Comparison of ENCODE assay signal across 16 mouse cellular contexts in the genomic region with DNA sequence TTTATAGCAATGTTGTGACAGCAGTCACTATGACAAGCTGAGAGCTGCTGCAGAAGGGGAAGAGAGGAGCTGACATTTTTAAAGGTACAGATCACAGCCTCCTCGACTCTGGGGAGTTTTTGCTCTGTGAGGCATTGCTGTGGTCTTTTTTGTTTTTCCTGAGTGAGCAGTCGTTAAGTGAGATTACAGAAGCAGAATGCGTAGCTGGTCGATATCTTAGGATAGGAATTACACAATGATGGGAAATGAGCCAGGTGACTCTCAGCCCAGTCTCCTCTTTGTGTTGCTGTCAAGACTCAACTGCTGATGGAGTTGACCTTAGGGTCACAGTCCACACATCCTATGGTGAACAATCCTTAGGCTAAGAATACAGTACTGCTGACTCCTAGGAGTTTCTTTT. TPM values are rescaled to one million over a fixed set of nuclear protein-coding genes. Genes with fewer than 3 reads are reported as not detected.
DNase-seq lines count a peak whose midpoint lies in the region; ATAC-seq and TF ChIP-seq lines count a peak whose summit lies in the region.
"Had no signal": no experiment of that assay in that cellular context is flagged by ENCODE, and none has a peak within 500 bp of the region (broad histone marks: within the 10 kb centered on the region; RNA-seq: fewer than 3 reads in every experiment).

No protein-coding gene starts in this region.

- no peaks in the 10 kb centered on the region for H3K36me3 ChIP-seq in kidney, embryonic 16.5 days (ENCODE audit: insufficient read depth, low read length)
- no peaks in the 10 kb centered on the region for H3K36me3 ChIP-seq in heart, embryonic 13.5 days
- H3K36me3 ChIP-seq in lung, postnatal 0 days (ENCODE audit: insufficient read depth, low read length) = no peaks in the 10 kb centered on the region
- H3K36me3 ChIP-seq: embryonic facial prominence, embryonic 15.5 days; liver, embryonic 15.5 days; neural tube, embryonic 12.5 days had no signal

- no peak overlapping the region for H3K27ac ChIP-seq in kidney, embryonic 16.5 days (ENCODE audit: low read length)
- peak overlapping the region; percentile 64 for H3K27ac ChIP-seq in heart, embryonic 13.5 days (replicated peaks)
- no peak overlapping the region for H3K27ac ChIP-seq in lung, postnatal 0 days (ENCODE audit: low read length)
- H3K27ac ChIP-seq: embryonic facial prominence, embryonic 15.5 days; kidney, postnatal 0 days; liver, embryonic 15.5 days; neural tube, embryonic 12.5 days had no signal

- no peaks in the 10 kb centered on the region for H3K9me3 ChIP-seq in kidney, embryonic 16.5 days (ENCODE audit: low read length)
- H3K9me3 ChIP-seq in heart, embryonic 13.5 days = no peaks in the 10 kb centered on the region
- no peaks in the 10 kb centered on the region for H3K9me3 ChIP-seq in lung, postnatal 0 days (ENCODE audit: low read length)
- H3K9me3 ChIP-seq: embryonic facial prominence, embryonic 15.5 days; liver, embryonic 15.5 days; neural tube, embryonic 12.5 days had no signal

- H3K4me3 ChIP-seq in kidney, embryonic 16.5 days (ENCODE audit: low read length) = no peak overlapping the region
- H3K4me3 ChIP-seq in heart, embryonic 13.5 days = no peak overlapping the region
- H3K4me3 ChIP-seq in lung, postnatal 0 days (ENCODE audit: low read depth, low read length) = no peak overlapping the region
- H3K4me3 ChIP-seq: embryonic facial prominence, embryonic 15.5 days; liver, embryonic 15.5 days; neural tube, embryonic 12.5 days had no signal

- peaks cover 18% of the 10 kb centered on the region for H3K4me1 ChIP-seq in kidney, embryonic 16.5 days (ENCODE audit: insufficient read depth, low read length)
- peaks cover 47% of the 10 kb centered on the region for H3K4me1 ChIP-seq in heart, embryonic 13.5 days
- H3K4me1 ChIP-seq in lung, postnatal 0 days (ENCODE audit: insufficient read depth, low read depth, low read length) = peaks cover 3% of the 10 kb centered on the region; the same call in 1 of the 2 replicates
- H3K4me1 ChIP-seq: neural tube, embryonic 12.5 days had no signal

- no peak overlapping the region for H3K4me2 ChIP-seq in kidney, embryonic 16.5 days (replicated peaks; ENCODE audit: low read depth, low read length)
- no peak overlapping the region for H3K4me2 ChIP-seq in heart, embryonic 13.5 days
- no peak overlapping the region for H3K4me2 ChIP-seq in lung, postnatal 0 days (replicated peaks; ENCODE audit: low read depth, low read length)
- H3K4me2 ChIP-seq: embryonic facial prominence, embryonic 15.5 days; liver, embryonic 15.5 days; neural tube, embryonic 12.5 days had no signal

- ATAC-seq in kidney, embryonic 16.5 days (ENCODE audit: low FRiP score, low TSS enrichment) = no peak
- no peak for ATAC-seq in heart, embryonic 13.5 days (ENCODE audit: extremely low read depth, insufficient number of reproducible peaks, low FRiP score, low TSS enrichment)
- peak; percentile 57 for ATAC-seq in lung, postnatal 0 days
- no peak for ATAC-seq in inflammation-experienced regulatory T-cells, adult 6 months
- ATAC-seq: forebrain, embryonic 16.5 days had no signal

- TF ChIP-seq EP300 in lung, postnatal 0 days (IDR thresholded peaks at IDR 0.05) = no peak

- TF ChIP-seq CTCF in lung, postnatal 0 days (IDR thresholded peaks at IDR 0.05) = no peak

- H3K27me3 ChIP-seq in kidney, embryonic 16.5 days (ENCODE audit: insufficient read depth, low read length) = no peaks in the 10 kb centered on the region
- no peaks in the 10 kb centered on the region for H3K27me3 ChIP-seq in heart, embryonic 13.5 days (replicated peaks)
- H3K27me3 ChIP-seq in lung, postnatal 0 days (replicated peaks; ENCODE audit: insufficient read depth, low read length) = no peaks in the 10 kb centered on the region
- H3K27me3 ChIP-seq: embryonic facial prominence, embryonic 15.5 days; liver, embryonic 15.5 days; neural tube, embryonic 12.5 days had no signal

- DNase-seq in kidney, postnatal 10 days = peak; percentile 60
- peak; percentile 43 to 77 for DNase-seq in heart, adult 18-20 months
- peak; percentile 65 for DNase-seq in lung, postnatal 0 days (ENCODE audit: low spot score)
- no peak for DNase-seq in MN1 (ENCODE audit: low spot score)
- no peak for DNase-seq in cerebellum, adult 11 months
- DNase-seq: cerebellum, adult 9-11 months; midbrain, embryonic 14.5 days; right cerebral cortex, postnatal 14 days had no signal

- H3K9ac ChIP-seq in kidney, embryonic 16.5 days (replicated peaks; ENCODE audit: low read length) = no peak overlapping the region
- no peak overlapping the region for H3K9ac ChIP-seq in heart, embryonic 13.5 days
- no peak overlapping the region for H3K9ac ChIP-seq in lung, postnatal 0 days (replicated peaks; ENCODE audit: low read depth)
- H3K9ac ChIP-seq: embryonic facial prominence, embryonic 15.5 days; liver, embryonic 15.5 days; neural tube, embryonic 12.5 days had no signal

- 25% methylated on average over 4 of the region's 4 CpGs for WGBS in kidney, embryonic 16.5 days
- 9% methylated on average over 4 of the region's 4 CpGs for WGBS in heart, embryonic 13.5 days
- 16% methylated on average over 4 of the region's 4 CpGs for WGBS in lung, postnatal 0 days

RNA-seq across cellular contexts. Expression of a gene that starts 30.0 kb away (rescaled TPM):
- 49.1 and 49.3 TPM in 2 replicates for polyA plus RNA-seq in kidney, embryonic 16.5 days (2015; fragmentation: Nextera tagmentation; extraction: Ambion mirVana)
- total RNA-seq in heart, adult 18-20 months (2021) = 10 to 100 TPM; 26.8 to 27.0 TPM
- 42.6 and 48.2 TPM in 2 replicates for polyA plus RNA-seq in heart, embryonic 13.5 days (2015; fragmentation: Nextera tagmentation; extraction: Ambion mirVana)
- 29.0 and 31.3 TPM in 2 replicates for polyA plus RNA-seq in lung, postnatal 0 days (2015; fragmentation: Nextera tagmentation; extraction: Ambion mirVana)
- polyA plus RNA-seq in inflammation-experienced regulatory T-cells, adult 6 months (2017; shearing (Covaris generic)) = 1 to 10 TPM; 4.0 to 8.1 (median 6.0) TPM

RNA-seq across cellular contexts. Expression of a gene that starts 46.7 kb away (rescaled TPM):
- polyA plus RNA-seq in kidney, embryonic 16.5 days (2015; fragmentation: Nextera tagmentation; extraction: Ambion mirVana) = 3.3 and 4.2 TPM in 2 replicates
- 10 to 100 TPM in 1 of 2 experiments, 1 to 10 TPM in 1; 4.5 to 10.9 TPM for total RNA-seq in heart, adult 18-20 months (2021)
- polyA plus RNA-seq in heart, embryonic 13.5 days (2015; fragmentation: Nextera tagmentation; extraction: Ambion mirVana) = 8.0 and 8.3 TPM in 2 replicates
- polyA plus RNA-seq in lung, postnatal 0 days (2015; fragmentation: Nextera tagmentation; extraction: Ambion mirVana) = 3.3 and 4.0 TPM in 2 replicates
- polyA plus RNA-seq in inflammation-experienced regulatory T-cells, adult 6 months (2017; shearing (Covaris generic)) = under 1 TPM in 1 of 3 experiments, not detected in 2; 0.88 TPM

Comparison
In these comparisons a context has a peak if more than half of its experiments do, and no peak if none do; other contexts are left out.
1. DNase-seq: peak in kidney, postnatal 10 days (single experiment), heart, adult 18-20 months (2 of 2) and lung, postnatal 0 days (single experiment); none in MN1 (single experiment) and cerebellum, adult 11 months (single experiment).